Mouse (Mus musculus) myocyte (in vitro differentiated cells): ENCODE measurements around the gene Ralgapa2. TPM values are rescaled to one million over a fixed set of nuclear protein-coding genes. Genes with fewer than 3 reads are reported as not detected.

Source experiments
- H3K27me3 ChIP-seq: one replicate; pipeline ENCODE4 v1.6.1; 2011; ENCODE audit not compliant: control insufficient read depth, insufficient read depth, insufficient read length
- H3K36me3 ChIP-seq: one replicate; pipeline ENCODE4 v1.6.1; 2011; ENCODE audit not compliant: control insufficient read depth, insufficient read depth
- H3K4me2 ChIP-seq: one replicate; pipeline ENCODE4 v1.6.1; 2011; ENCODE audit warnings: low read depth, control low read depth
- H3K4me3 ChIP-seq: one replicate; pipeline ENCODE4 v1.5.1; 2011; ENCODE audit warnings: mild to moderate bottlenecking, control low read depth, moderate library complexity
- H3K79me2 ChIP-seq: one replicate; pipeline ENCODE4 v1.6.1; 2011; ENCODE audit not compliant: control insufficient read depth, insufficient read depth
- H3ac ChIP-seq: one replicate; pipeline ENCODE4 v1.6.1; 2011; ENCODE audit not compliant: control insufficient read depth, insufficient read length
- CEBPB ChIP-seq: IDR thresholded peaks from 2 replicates; pipeline ENCODE4 v1.6.1; 2011; ENCODE audit warnings: mild to moderate bottlenecking, moderate library complexity; ENCODE audit not compliant: poor library complexity, insufficient read depth, severe bottlenecking
- E2F4 ChIP-seq: IDR thresholded peaks from one replicate; pipeline ENCODE4 v1.6.1; 2011; ENCODE audit warnings: mild to moderate bottlenecking, control low read depth, moderate library complexity; ENCODE audit not compliant: insufficient read depth
- MAX ChIP-seq: IDR thresholded peaks from one replicate; pipeline ENCODE4 v1.6.1; 2011; ENCODE audit warnings: low read depth, mild to moderate bottlenecking, control low read depth
- MYOD1 ChIP-seq, 3 experiments: IDR thresholded peaks; one replicate each; pipeline ENCODE4 v1.6.1; 2011; ENCODE audit warnings: control low read depth in 2 of 3, low read depth in 2 of 3, mild to moderate bottlenecking in 2 of 3, moderate library complexity in 1 of 3; ENCODE audit not compliant: insufficient read length in 2 of 3, control insufficient read depth in 1 of 3
- MYOG ChIP-seq, 3 experiments: IDR thresholded peaks; one replicate each; pipeline ENCODE4 v1.6.1; 2011; ENCODE audit warnings: control low read depth in 2 of 3, low read depth in 2 of 3, mild to moderate bottlenecking in 2 of 3; ENCODE audit not compliant: insufficient read length in 2 of 3, control insufficient read depth in 1 of 3, insufficient read depth in 1 of 3
- POLR2A ChIP-seq: IDR thresholded peaks from one replicate; pipeline ENCODE4 v1.6.1; 2011; ENCODE audit warnings: low read depth, mild to moderate bottlenecking, control low read depth, moderate library complexity; ENCODE audit not compliant: insufficient read length
- POLR2AphosphoS2 ChIP-seq: IDR thresholded peaks from one replicate; pipeline ENCODE4 v1.6.1; 2011; ENCODE audit warnings: low read depth, control low read depth; ENCODE audit not compliant: insufficient read length
- REST ChIP-seq: IDR thresholded peaks from one replicate; pipeline ENCODE4 v1.6.1; 2011; ENCODE audit warnings: mild to moderate bottlenecking, control low read depth, moderate library complexity; ENCODE audit not compliant: insufficient read depth, insufficient read length
- SRF ChIP-seq: IDR thresholded peaks from one replicate; pipeline ENCODE4 v1.6.1; 2011; ENCODE audit warnings: low read depth; ENCODE audit not compliant: control insufficient read depth, insufficient read length
- TCF12 ChIP-seq: IDR thresholded peaks from one replicate; pipeline ENCODE4 v1.6.1; 2011; ENCODE audit warnings: mild to moderate bottlenecking, control low read depth; ENCODE audit not compliant: poor library complexity, insufficient read depth, severe bottlenecking
- TCF3 ChIP-seq: IDR thresholded peaks from one replicate; pipeline ENCODE4 v1.6.1; 2011; ENCODE audit warnings: low read depth, control low read depth; ENCODE audit not compliant: insufficient read length
- USF1 ChIP-seq: IDR thresholded peaks from one replicate; pipeline ENCODE4 v1.6.1; 2011; ENCODE audit warnings: low read depth, mild to moderate bottlenecking, control low read depth, moderate library complexity
- polyA plus RNA-seq: library from polyadenylated mRNA; unstranded; fragments of >200 nt; fragmentation: generic; extraction: Trizol; gene quantifications from one replicate; pipeline ENCODE4 v1.2.1, GENCODE M21; 2012; ENCODE audit warnings: missing spikeins

The Ralgapa2 gene
- polyA plus RNA-seq, 1 experiment: 1.8 TPM

- no peaks in the 10 kb centered on the region for H3K36me3 ChIP-seq
- no peak overlapping the region for H3K4me2 ChIP-seq
- H3K79me2 ChIP-seq: no peaks in the 10 kb centered on the region
- TF ChIP-seq SRF: no peak
- no peak for TF ChIP-seq E2F4
- TF ChIP-seq MYOG (IDR thresholded peaks at IDR 0.05; ENCODE audit: control insufficient read depth in 1 of 3, insufficient read depth in 1 of 3, insufficient read length in 2 of 3, low read depth in 2 of 3): no peak
- no peak for TF ChIP-seq TCF3
- TF ChIP-seq CEBPB: no peak
- TF ChIP-seq MYOD1 (IDR thresholded peaks at IDR 0.05; ENCODE audit: control insufficient read depth in 1 of 3, insufficient read length in 2 of 3, low read depth in 2 of 3): no peak
- TF ChIP-seq POLR2AphosphoS2: no peak
- TF ChIP-seq MAX: no peak
- TF ChIP-seq USF1: no peak
- no peak for TF ChIP-seq REST
- no peak for TF ChIP-seq TCF12
- H3ac ChIP-seq: no peak overlapping the region
- H3K27me3 ChIP-seq: no peaks in the 10 kb centered on the region
- H3K4me3 ChIP-seq: no peak overlapping the region
Measured at GRCm38 (mm10) chr2:146398211-146398865, 113.8 kb downstream of the Ralgapa2 start.

- Histone ChIP-seq H3K4me3 (no peak overlapping the region), H3K36me3 (peaks cover 8% of the 10 kb centered on the region), H3K79me2 (no peaks in the 10 kb centered on the region), H3K4me2 (no peak overlapping the region), H3ac (no peak overlapping the region), H3K27me3 (no peaks in the 10 kb centered on the region)
- TF ChIP-seq SRF: no peak
- TF ChIP-seq REST: no peak
- TF ChIP-seq POLR2AphosphoS2: no peak
- no peak for TF ChIP-seq TCF12
- no peak for TF ChIP-seq POLR2A
- TF ChIP-seq USF1: no peak
- TF ChIP-seq CEBPB: no peak
- no peak for TF ChIP-seq E2F4
- TF ChIP-seq MYOG (IDR thresholded peaks at IDR 0.05; ENCODE audit: control insufficient read depth in 1 of 3, insufficient read depth in 1 of 3, insufficient read length in 2 of 3, low read depth in 2 of 3): no peak
- no peak for TF ChIP-seq MYOD1 (IDR thresholded peaks at IDR 0.05; ENCODE audit: control insufficient read depth in 1 of 3, insufficient read length in 2 of 3, low read depth in 2 of 3)
- no peak for TF ChIP-seq TCF3
Measured at GRCm38 (mm10) chr2:146387211-146387610, 124.9 kb downstream of the Ralgapa2 start.

GRCm38 (mm10) chr2:146384582-146384981 lies 127.6 kb downstream of the Ralgapa2 start:
- H3ac ChIP-seq: no peak overlapping the region
- H3K27me3 ChIP-seq: no peaks in the 10 kb centered on the region
- H3K4me3 ChIP-seq: no peak overlapping the region
- H3K4me2 ChIP-seq: no peak overlapping the region
- H3K36me3 ChIP-seq: peaks cover 8% of the 10 kb centered on the region
- no peak for TF ChIP-seq MYOD1 (IDR thresholded peaks at IDR 0.05; ENCODE audit: control insufficient read depth in 1 of 3, insufficient read length in 2 of 3, low read depth in 2 of 3)
- TF ChIP-seq USF1: no peak
- TF ChIP-seq TCF3: no peak
- no peak for TF ChIP-seq SRF
- no peaks in the 10 kb centered on the region for H3K79me2 ChIP-seq

- Histone ChIP-seq H3K36me3 (no peaks in the 10 kb centered on the region), H3K4me3 (no peak overlapping the region), H3K79me2 (no peaks in the 10 kb centered on the region), H3ac (no peak overlapping the region), H3K27me3 (no peaks in the 10 kb centered on the region), H3K4me2 (no peak overlapping the region)
- TF ChIP-seq MAX (no peak), USF1 (no peak), MYOD1 (IDR thresholded peaks at IDR 0.05; ENCODE audit: control insufficient read depth in 1 of 3, insufficient read length in 2 of 3, low read depth in 2 of 3) (no peak)
Measured at GRCm38 (mm10) chr2:146376293-146376692, 135.9 kb downstream of the Ralgapa2 start.

GRCm38 (mm10) chr2:146366098-146366497 lies 146.0 kb downstream of the Ralgapa2 start:
- Histone ChIP-seq H3K79me2 (no peaks in the 10 kb centered on the region), H3K36me3 (no peaks in the 10 kb centered on the region), H3ac (no peak overlapping the region), H3K27me3 (no peaks in the 10 kb centered on the region), H3K4me3 (no peak overlapping the region), H3K4me2 (no peak overlapping the region)
- no peak for TF ChIP-seq MYOG (IDR thresholded peaks at IDR 0.05; ENCODE audit: control insufficient read depth in 1 of 3, insufficient read depth in 1 of 3, insufficient read length in 2 of 3, low read depth in 2 of 3)
- TF ChIP-seq POLR2A: no peak
- no peak for TF ChIP-seq TCF12
- no peak for TF ChIP-seq TCF3
- no peak for TF ChIP-seq E2F4
- TF ChIP-seq MAX: no peak
- no peak for TF ChIP-seq POLR2AphosphoS2
- no peak for TF ChIP-seq MYOD1 (IDR thresholded peaks at IDR 0.05; ENCODE audit: control insufficient read depth in 1 of 3, insufficient read length in 2 of 3, low read depth in 2 of 3)
- TF ChIP-seq SRF: no peak
